Mouse (Mus musculus): ENCODE results near the gene Tie1. TPM values are rescaled to one million over a fixed set of nuclear protein-coding genes. Genes with fewer than 3 reads are reported as not detected.

Gene Tie1
- polyA plus RNA-seq, 1 experiment = 16.2 TPM

GRCm38 (mm10) chr4:118490461-118490860, 600 bp upstream of the Tie1 start:
- no peak for TF ChIP-seq POLR2A (IDR thresholded peaks at IDR 0.05; ENCODE audit: low read depth, low read length)
- no peak for TF ChIP-seq CTCF (IDR thresholded peaks at IDR 0.05; ENCODE audit: extremely low read depth, insufficient read length, insufficient replicate concordance, low read depth, low read length)
- Histone ChIP-seq H3K4me3 (ENCODE audit: low read depth, low read length) (no peak overlapping the region), H3K36me3 (ENCODE audit: control insufficient read depth, insufficient read depth, low read length) (no peaks in the 10 kb centered on the region), H3K4me1 (ENCODE audit: control insufficient read depth, insufficient read depth, insufficient read length, low read length) (no peaks in the 10 kb centered on the region), H3K27ac (ENCODE audit: insufficient read depth, low read depth, low read length) (no peak overlapping the region), H3K27me3 (ENCODE audit: control insufficient read depth, insufficient read depth, low read length) (no peaks in the 10 kb centered on the region)
- WGBS = 72% methylated on average over 10 of the region's 10 CpGs

GRCm38 (mm10) chr4:118476773-118477530, 12.9 kb downstream of the Tie1 start:
- no peaks in the 10 kb centered on the region for H3K36me3 ChIP-seq (ENCODE audit: control insufficient read depth, insufficient read depth, low read length)
- no peak for TF ChIP-seq POLR2A (IDR thresholded peaks at IDR 0.05; ENCODE audit: low read depth, low read length)
- peaks cover 10% of the 10 kb centered on the region for H3K4me1 ChIP-seq (ENCODE audit: control insufficient read depth, insufficient read depth, insufficient read length, low read length)
- no peak overlapping the region for H3K27ac ChIP-seq (ENCODE audit: insufficient read depth, low read depth, low read length)
- H3K4me3 ChIP-seq (ENCODE audit: low read depth, low read length) = no peak overlapping the region
- H3K27me3 ChIP-seq (ENCODE audit: control insufficient read depth, insufficient read depth, low read length) = no peaks in the 10 kb centered on the region
- WGBS = 64% methylated on average over 15 of the region's 15 CpGs

- no peaks in the 10 kb centered on the region for H3K27me3 ChIP-seq (ENCODE audit: control insufficient read depth, insufficient read depth, low read length)
- TF ChIP-seq POLR2A (IDR thresholded peaks at IDR 0.05; ENCODE audit: low read depth, low read length) (no peak), CTCF (IDR thresholded peaks at IDR 0.05; ENCODE audit: extremely low read depth, insufficient read length, insufficient replicate concordance, low read depth, low read length) (no peak)
- H3K4me3 ChIP-seq (ENCODE audit: low read depth, low read length) = no peak overlapping the region
- WGBS = 49% methylated on average over 11 of the region's 11 CpGs
- H3K27ac ChIP-seq (ENCODE audit: insufficient read depth, low read depth, low read length) = no peak overlapping the region
- no peaks in the 10 kb centered on the region for H3K36me3 ChIP-seq (ENCODE audit: control insufficient read depth, insufficient read depth, low read length)
- H3K4me1 ChIP-seq (ENCODE audit: control insufficient read depth, insufficient read depth, insufficient read length, low read length) = peaks cover 10% of the 10 kb centered on the region
Measured at GRCm38 (mm10) chr4:118472687-118473086, 17.2 kb downstream of the Tie1 start.

GRCm38 (mm10) chr4:118471281-118471680, 18.6 kb downstream of the Tie1 start:
- no peaks in the 10 kb centered on the region for H3K36me3 ChIP-seq (ENCODE audit: control insufficient read depth, insufficient read depth, low read length)
- no peak overlapping the region for H3K4me3 ChIP-seq (ENCODE audit: low read depth, low read length)
- H3K27ac ChIP-seq (ENCODE audit: insufficient read depth, low read depth, low read length) = no peak overlapping the region
- H3K4me1 ChIP-seq (ENCODE audit: control insufficient read depth, insufficient read depth, insufficient read length, low read length) = peaks cover 10% of the 10 kb centered on the region
- no peaks in the 10 kb centered on the region for H3K27me3 ChIP-seq (ENCODE audit: control insufficient read depth, insufficient read depth, low read length)
- 81% methylated on average over 6 of the region's 6 CpGs for WGBS
- TF ChIP-seq CTCF (IDR thresholded peaks at IDR 0.05; ENCODE audit: extremely low read depth, insufficient read length, insufficient replicate concordance, low read depth, low read length) (no peak), POLR2A (IDR thresholded peaks at IDR 0.05; ENCODE audit: low read depth, low read length) (no peak)

- TF ChIP-seq POLR2A (IDR thresholded peaks at IDR 0.05; ENCODE audit: low read depth, low read length) = no peak
- no peak for TF ChIP-seq CTCF (IDR thresholded peaks at IDR 0.05; ENCODE audit: extremely low read depth, insufficient read length, insufficient replicate concordance, low read depth, low read length)
- H3K4me3 ChIP-seq (ENCODE audit: low read depth, low read length) = no peak overlapping the region
- WGBS = 45% methylated on average over 11 of the region's 11 CpGs
- H3K4me1 ChIP-seq (ENCODE audit: control insufficient read depth, insufficient read depth, insufficient read length, low read length) = no peaks in the 10 kb centered on the region
- H3K27me3 ChIP-seq (ENCODE audit: control insufficient read depth, insufficient read depth, low read length) = no peaks in the 10 kb centered on the region
- no peaks in the 10 kb centered on the region for H3K36me3 ChIP-seq (ENCODE audit: control insufficient read depth, insufficient read depth, low read length)
- H3K27ac ChIP-seq (ENCODE audit: insufficient read depth, low read depth, low read length) = no peak overlapping the region
Measured at GRCm38 (mm10) chr4:118465697-118466163, 24.1 kb downstream of the Tie1 start.

GRCm38 (mm10) chr4:118464956-118465355, 24.9 kb downstream of the Tie1 start:
- H3K4me3 ChIP-seq (ENCODE audit: low read depth, low read length) = no peak overlapping the region
- 91% methylated on average over 3 of the region's 3 CpGs for WGBS
- no peaks in the 10 kb centered on the region for H3K4me1 ChIP-seq (ENCODE audit: control insufficient read depth, insufficient read depth, insufficient read length, low read length)
- no peak overlapping the region for H3K27ac ChIP-seq (ENCODE audit: insufficient read depth, low read depth, low read length)
- no peaks in the 10 kb centered on the region for H3K36me3 ChIP-seq (ENCODE audit: control insufficient read depth, insufficient read depth, low read length)
- no peaks in the 10 kb centered on the region for H3K27me3 ChIP-seq (ENCODE audit: control insufficient read depth, insufficient read depth, low read length)
- TF ChIP-seq POLR2A (IDR thresholded peaks at IDR 0.05; ENCODE audit: low read depth, low read length) (no peak), CTCF (IDR thresholded peaks at IDR 0.05; ENCODE audit: extremely low read depth, insufficient read length, insufficient replicate concordance, low read depth, low read length) (no peak)

- no peak within 1 kb of the TSS for H3K27ac ChIP-seq (ENCODE audit: insufficient read depth, low read depth, low read length)
- TF ChIP-seq CTCF (IDR thresholded peaks at IDR 0.05; ENCODE audit: extremely low read depth, insufficient read length, insufficient replicate concordance, low read depth, low read length) (no peak), POLR2A (IDR thresholded peaks at IDR 0.05; ENCODE audit: low read depth, low read length) (no peak)
- H3K4me3 ChIP-seq (ENCODE audit: low read depth, low read length) = no peak within 1 kb of the TSS
- H3K27me3 ChIP-seq (ENCODE audit: control insufficient read depth, insufficient read depth, low read length) = no peaks in the 10 kb centered on the region
- H3K36me3 ChIP-seq (ENCODE audit: control insufficient read depth, insufficient read depth, low read length) = no peaks in the 10 kb centered on the region
- no peaks in the 10 kb centered on the region for H3K4me1 ChIP-seq (ENCODE audit: control insufficient read depth, insufficient read depth, insufficient read length, low read length)
- 64% methylated on average over 9 of the region's 9 CpGs for WGBS
Measured at GRCm38 (mm10) chr4:118457345-118457975, 32.4 kb downstream of the Tie1 start, which contains the start of gene Mpl. Mpl (minus strand) TSS chr4:118457513.

Data from small intestine, adult 2 months (tissue).